Mouse (Mus musculus) embryonic facial prominence, embryonic 12.5 days (tissue): ENCODE measurements around the gene Clec2g. TPM values are rescaled to one million over a fixed set of nuclear protein-coding genes. Genes with fewer than 3 reads are reported as not detected.

ENCODE experiments used
- ATAC-seq: fragments of 200-750 bp; cut with Nextera tagmentation; 2 replicates; pipeline ENCODE4 v1.8.0; 2017; ENCODE audit not compliant: insufficient number of reproducible peaks, insufficient read depth, low FRiP score, low TSS enrichment
- H3K27ac ChIP-seq: fragments of 300-500 bp; sonication (generic); 2 replicates; pipeline ENCODE4 v1.5.1; 2016; ENCODE audit warnings: mild to moderate bottlenecking
- H3K27me3 ChIP-seq: fragments of 300-500 bp; sonication (generic); 2 replicates; pipeline ENCODE4 v1.6.1; 2016; ENCODE audit warnings: mild to moderate bottlenecking, moderate library complexity
- H3K36me3 ChIP-seq: fragments of 300-500 bp; sonication (generic); 2 replicates; pipeline ENCODE4 v1.6.1; 2016; ENCODE audit warnings: mild to moderate bottlenecking
- H3K4me1 ChIP-seq: fragments of 300-500 bp; sonication (generic); 2 replicates; pipeline ENCODE4 v1.6.1; 2016
- H3K4me2 ChIP-seq: fragments of 300-500 bp; sonication (generic); replicated peaks from 2 replicates; pipeline ENCODE4 v1.6.1; 2016; ENCODE audit warnings: mild to moderate bottlenecking, moderate library complexity
- H3K4me3 ChIP-seq: fragments of 300-500 bp; sonication (generic); 2 replicates; pipeline ENCODE4 v1.5.1; 2016; ENCODE audit warnings: mild to moderate bottlenecking
- H3K9ac ChIP-seq: fragments of 300-500 bp; sonication (generic); 2 replicates; pipeline ENCODE4 v1.6.1; 2016; ENCODE audit warnings: mild to moderate bottlenecking, moderate library complexity
- H3K9me3 ChIP-seq: fragments of 300-500 bp; sonication (generic); 2 replicates; pipeline ENCODE4 v1.6.1; 2016; ENCODE audit warnings: mild to moderate bottlenecking, moderate library complexity
- WGBS: fragments of 180-500 bp; shearing (Covaris S2); methylation state at CpG from one replicate; pipeline ENCODE4 v1.1.7; 2016; 5-methylcytosine and 5-hydroxymethylcytosine counted together
- microRNA-seq: library from miRNA; unstranded; fragments of <30 nt; microRNA quantifications from one replicate; pipeline ENCODE4, GENCODE M21; 2017
- polyA plus RNA-seq: library from polyadenylated mRNA; unstranded; fragments of >200 nt; fragmentation: Nextera tagmentation; extraction: Ambion mirVana; gene quantifications from 2 replicates; pipeline ENCODE4 v1.2.1, GENCODE M21; 2016

Clec2g gene
- polyA plus RNA-seq, 1 experiment from 2014 or later, result not detected

GRCm38 (mm10) chr6:129030964-129031363 lies 96.8 kb downstream of the Clec2g start:
- Histone ChIP-seq H3K4me2 (no peak overlapping the region), H3K36me3 (no peaks in the 10 kb centered on the region), H3K9me3 (no peaks in the 10 kb centered on the region), H3K4me1 (no peaks in the 10 kb centered on the region), H3K27ac (no peak overlapping the region), H3K9ac (no peak overlapping the region), H3K4me3 (no peak overlapping the region), H3K27me3 (no peaks in the 10 kb centered on the region)
- no peak for ATAC-seq
- 82% methylated on average over 2 of the region's 2 CpGs for WGBS

GRCm38 (mm10) chr6:129033397-129033796 lies 99.2 kb downstream of the Clec2g start:
- Histone ChIP-seq H3K4me2 (no peak overlapping the region), H3K27ac (no peak overlapping the region), H3K9ac (no peak overlapping the region), H3K27me3 (no peaks in the 10 kb centered on the region), H3K36me3 (no peaks in the 10 kb centered on the region), H3K4me1 (no peaks in the 10 kb centered on the region), H3K9me3 (no peaks in the 10 kb centered on the region), H3K4me3 (no peak overlapping the region)
- ATAC-seq, result no peak
- WGBS, result 79% methylated on average over 2 of the region's 2 CpGs

Small RNA genes within 50 kb of the gene (microRNA-seq; reads per million reads assigned to microRNA genes)
- gene Gm27336 (not detected), gene Mir7649 (not detected)

Other genes with a start within 250 kb of the Clec2g start
- not detected in 2 replicates for gene Klrb1, start 211.3 kb upstream of the Clec2g start, polyA plus RNA-seq
- gene Klrb1c, start 145.2 kb upstream of the Clec2g start, polyA plus RNA-seq, result not detected in 2 replicates
- not detected in 2 replicates for gene Gm44511, start 108.1 kb upstream of the Clec2g start, polyA plus RNA-seq
- not detected in 2 replicates for gene Klrb1b, start 108.0 kb upstream of the Clec2g start, polyA plus RNA-seq
- gene Clec2i, start 46.8 kb upstream of the Clec2g start, polyA plus RNA-seq, result not detected in 2 replicates
- gene BC035044, start 43.3 kb upstream of the Clec2g start, polyA plus RNA-seq, result 0.79 and 1.2 TPM in 2 replicates
- gene Klrb1f, start 111.5 kb downstream of the Clec2g start, polyA plus RNA-seq, result 0.49 TPM in 1 of 2 replicates, not detected in the other
- not detected in 2 replicates for gene Clec2e, start 166.5 kb downstream of the Clec2g start, polyA plus RNA-seq
- 0.13 TPM in 1 of 2 replicates, not detected in the other for gene Clec2d, start 246.2 kb downstream of the Clec2g start, polyA plus RNA-seq